11 mouse cellular contexts compared by ENCODE assay signal in genomic region chr17:34588767-34589166, GRCm38 (mm10). TPM values are rescaled to one million over a fixed set of nuclear protein-coding genes. Genes with fewer than 3 reads are reported as not detected.
DNase-seq lines count a peak whose midpoint lies in the region; ATAC-seq and TF ChIP-seq lines count a peak whose summit lies in the region.
"Had no signal": no experiment of that assay in that cellular context is flagged by ENCODE, and none has a peak within 500 bp of the region (broad histone marks: within the 10 kb centered on the region; RNA-seq: fewer than 3 reads in every experiment).

No protein-coding gene starts in this region.

- H3K27ac ChIP-seq in hindbrain, embryonic 15.5 days (replicated peaks): no peak overlapping the region
- H3K27ac ChIP-seq in hindbrain, embryonic 12.5 days: no peak overlapping the region
- H3K27ac ChIP-seq in thymus, adult 2 months (ENCODE audit: control insufficient read depth, insufficient read depth, low read length): peak overlapping the region; percentile 95
- no peak overlapping the region for H3K27ac ChIP-seq in intestine, postnatal 0 days (ENCODE audit: low read depth, low read length)

- peaks cover 61% of the 10 kb centered on the region for H3K4me1 ChIP-seq in hindbrain, embryonic 15.5 days (replicated peaks)
- H3K4me1 ChIP-seq in hindbrain, embryonic 12.5 days: peaks cover 58% of the 10 kb centered on the region
- H3K4me1 ChIP-seq in thymus, adult 2 months (replicated peaks; ENCODE audit: control insufficient read depth, insufficient read depth, low read length): peaks cover 33% of the 10 kb centered on the region
- H3K4me1 ChIP-seq in intestine, postnatal 0 days (replicated peaks; ENCODE audit: control insufficient read depth, insufficient read depth, low read length): peaks cover 8% of the 10 kb centered on the region; the same call in 1 of the 2 replicates

- TF ChIP-seq CTCF in thymus, adult 2 months (IDR thresholded peaks at IDR 0.05; ENCODE audit: borderline replicate concordance, control insufficient read depth, extremely low read depth, insufficient read depth, low read length, poor library complexity): no peak
- TF ChIP-seq CTCF in intestine, postnatal 0 days (IDR thresholded peaks at IDR 0.05; ENCODE audit: low read depth): no peak

- H3K9me3 ChIP-seq in hindbrain, embryonic 15.5 days: no peaks in the 10 kb centered on the region
- H3K9me3 ChIP-seq in hindbrain, embryonic 12.5 days (replicated peaks): no peaks in the 10 kb centered on the region
- no peaks in the 10 kb centered on the region for H3K9me3 ChIP-seq in intestine, postnatal 0 days (ENCODE audit: control insufficient read depth)
- H3K9me3 ChIP-seq: embryonic facial prominence, embryonic 13.5 days; midbrain, embryonic 12.5 days had no signal

- ATAC-seq in hindbrain, embryonic 15.5 days (ENCODE audit: low FRiP score, low read depth): no peak
- no peak for ATAC-seq in hindbrain, embryonic 12.5 days (ENCODE audit: low FRiP score)
- ATAC-seq in intestine, postnatal 0 days: no peak
- ATAC-seq: hindbrain, embryonic 16.5 days had no signal

- no peaks in the 10 kb centered on the region for H3K36me3 ChIP-seq in hindbrain, embryonic 15.5 days
- H3K36me3 ChIP-seq in hindbrain, embryonic 12.5 days: no peaks in the 10 kb centered on the region
- H3K36me3 ChIP-seq in thymus, adult 2 months (ENCODE audit: control insufficient read depth, insufficient read depth, low read length): no peaks in the 10 kb centered on the region
- no peaks in the 10 kb centered on the region for H3K36me3 ChIP-seq in intestine, postnatal 0 days (ENCODE audit: control insufficient read depth, insufficient read depth)
- H3K36me3 ChIP-seq: embryonic facial prominence, embryonic 13.5 days; midbrain, embryonic 12.5 days had no signal

- no peak for TF ChIP-seq POLR2A in thymus, adult 2 months (IDR thresholded peaks at IDR 0.05; ENCODE audit: control insufficient read depth, extremely low read depth, insufficient read depth, low read length, poor library complexity)

- peak overlapping the region; percentile 14; the same call in 1 of the 2 replicates for H3K9ac ChIP-seq in hindbrain, embryonic 15.5 days
- no peak overlapping the region for H3K9ac ChIP-seq in hindbrain, embryonic 12.5 days
- H3K9ac ChIP-seq in intestine, postnatal 0 days (ENCODE audit: low read depth, low read length): no peak overlapping the region

- H3K4me2 ChIP-seq in hindbrain, embryonic 15.5 days: no peak overlapping the region
- no peak overlapping the region for H3K4me2 ChIP-seq in hindbrain, embryonic 12.5 days (replicated peaks)
- peak overlapping the region; percentile 99 for H3K4me2 ChIP-seq in intestine, postnatal 0 days (replicated peaks; ENCODE audit: low read depth)

- no peak for DNase-seq in thymus, adult 2 months
- no peak for DNase-seq in thymus, adult 18-20 months
- DNase-seq in thymus, postnatal 25 days: peak; percentile 39
- DNase-seq in layer of hippocampus, postnatal 14 days (ENCODE audit: low spot score in 2 of 2): no peak
- DNase-seq: right cerebral cortex, postnatal 4 days had no signal

- peak overlapping the region; percentile 65; the same call in 1 of the 2 replicates for H3K4me3 ChIP-seq in hindbrain, embryonic 15.5 days
- H3K4me3 ChIP-seq in hindbrain, embryonic 12.5 days: no peak overlapping the region
- H3K4me3 ChIP-seq in thymus, adult 2 months (ENCODE audit: control insufficient read depth, insufficient read depth, low read length): peak overlapping the region; percentile 23; the same call in 1 of the 2 replicates
- no peak overlapping the region for H3K4me3 ChIP-seq in intestine, postnatal 0 days (ENCODE audit: low read depth, low read length)

- 76% methylated on average over 3 of the region's 3 CpGs for WGBS in hindbrain, embryonic 15.5 days
- WGBS in hindbrain, embryonic 12.5 days: 74% methylated on average over 3 of the region's 3 CpGs
- WGBS in thymus, adult 2 months: 44% methylated on average over 3 of the region's 3 CpGs
- WGBS in intestine, postnatal 0 days: 77% methylated on average over 3 of the region's 3 CpGs

- no peaks in the 10 kb centered on the region for H3K27me3 ChIP-seq in hindbrain, embryonic 15.5 days
- H3K27me3 ChIP-seq in hindbrain, embryonic 12.5 days: no peaks in the 10 kb centered on the region
- no peaks in the 10 kb centered on the region for H3K27me3 ChIP-seq in thymus, adult 2 months (ENCODE audit: control insufficient read depth, insufficient read depth, low read length)
- H3K27me3 ChIP-seq in intestine, postnatal 0 days (replicated peaks; ENCODE audit: control insufficient read depth, insufficient read depth, low read length): no peaks in the 10 kb centered on the region
- H3K27me3 ChIP-seq: embryonic facial prominence, embryonic 13.5 days; midbrain, embryonic 12.5 days had no signal

RNA-seq across cellular contexts. Expression of gene Gpsm3, which starts 0.8 kb away (rescaled TPM):
- 4.1 TPM in 2 replicates for polyA plus RNA-seq in hindbrain, embryonic 15.5 days (2015; fragmentation: Nextera tagmentation; extraction: Ambion mirVana)
- 3.5 and 4.3 TPM in 2 replicates for polyA plus RNA-seq in hindbrain, embryonic 12.5 days (2016; fragmentation: Nextera tagmentation; extraction: Ambion mirVana)
- 208 and 222 TPM in 2 replicates for polyA plus RNA-seq in thymus, adult 2 months (2012; rRNA removed)
- 8.6 and 10.6 TPM in 2 replicates for polyA plus RNA-seq in intestine, postnatal 0 days (2015; fragmentation: Nextera tagmentation; extraction: Ambion mirVana)
- total RNA-seq in layer of hippocampus, postnatal 14 days (2021): 1 to 10 TPM; 3.1 to 3.5 TPM

RNA-seq across cellular contexts. Expression of gene Pbx2, which starts 2.3 kb away (rescaled TPM):
- 8.9 TPM in 2 replicates for polyA plus RNA-seq in hindbrain, embryonic 15.5 days (2015; fragmentation: Nextera tagmentation; extraction: Ambion mirVana)
- 17.9 and 18.7 TPM in 2 replicates for polyA plus RNA-seq in hindbrain, embryonic 12.5 days (2016; fragmentation: Nextera tagmentation; extraction: Ambion mirVana)
- 144 and 146 TPM in 2 replicates for polyA plus RNA-seq in thymus, adult 2 months (2012; rRNA removed)
- 6.1 and 6.5 TPM in 2 replicates for polyA plus RNA-seq in intestine, postnatal 0 days (2015; fragmentation: Nextera tagmentation; extraction: Ambion mirVana)
- total RNA-seq in layer of hippocampus, postnatal 14 days (2021): 10 to 100 TPM; 43.5 to 52.7 TPM

RNA-seq across cellular contexts. Expression of gene Ager, which starts 8.9 kb away (rescaled TPM):
- polyA plus RNA-seq in hindbrain, embryonic 15.5 days (2015; fragmentation: Nextera tagmentation; extraction: Ambion mirVana): 1.8 TPM in 2 replicates
- polyA plus RNA-seq in hindbrain, embryonic 12.5 days (2016; fragmentation: Nextera tagmentation; extraction: Ambion mirVana): 1.9 and 2.9 TPM in 2 replicates
- polyA plus RNA-seq in thymus, adult 2 months (2012; rRNA removed): 13.4 and 18.8 TPM in 2 replicates
- polyA plus RNA-seq in intestine, postnatal 0 days (2015; fragmentation: Nextera tagmentation; extraction: Ambion mirVana): 1.3 and 1.5 TPM in 2 replicates
- total RNA-seq in layer of hippocampus, postnatal 14 days (2021): 1 to 10 TPM; 1.2 to 1.5 TPM

RNA-seq across cellular contexts. Expression of gene Rnf5, which starts 14.7 kb away (rescaled TPM):
- polyA plus RNA-seq in hindbrain, embryonic 15.5 days (2015; fragmentation: Nextera tagmentation; extraction: Ambion mirVana): 270 and 283 TPM in 2 replicates
- polyA plus RNA-seq in hindbrain, embryonic 12.5 days (2016; fragmentation: Nextera tagmentation; extraction: Ambion mirVana): 214 and 228 TPM in 2 replicates
- 140 and 175 TPM in 2 replicates for polyA plus RNA-seq in thymus, adult 2 months (2012; rRNA removed)
- 123 and 135 TPM in 2 replicates for polyA plus RNA-seq in intestine, postnatal 0 days (2015; fragmentation: Nextera tagmentation; extraction: Ambion mirVana)
- total RNA-seq in layer of hippocampus, postnatal 14 days (2021): 10 to 100 TPM; 85.7 to 92.9 TPM

RNA-seq across cellular contexts. Expression of gene Agpat1, which starts 15.3 kb away (rescaled TPM):
- polyA plus RNA-seq in hindbrain, embryonic 15.5 days (2015; fragmentation: Nextera tagmentation; extraction: Ambion mirVana): 123 and 142 TPM in 2 replicates
- polyA plus RNA-seq in hindbrain, embryonic 12.5 days (2016; fragmentation: Nextera tagmentation; extraction: Ambion mirVana): 76.9 and 79.0 TPM in 2 replicates
- polyA plus RNA-seq in thymus, adult 2 months (2012; rRNA removed): 316 and 350 TPM in 2 replicates
- 53.2 and 55.6 TPM in 2 replicates for polyA plus RNA-seq in intestine, postnatal 0 days (2015; fragmentation: Nextera tagmentation; extraction: Ambion mirVana)
- total RNA-seq in layer of hippocampus, postnatal 14 days (2021): 100 to 1,000 TPM; 156 to 167 TPM

Comparison
In these comparisons a context has a peak if more than half of its experiments do, and no peak if none do; other contexts are left out.
1. H3K4me3 ChIP-seq: peak in hindbrain, embryonic 15.5 days (single experiment) and thymus, adult 2 months (single experiment); none in hindbrain, embryonic 12.5 days (single experiment) and intestine, postnatal 0 days (single experiment).
2. RNA of gene Gpsm3, which starts 0.8 kb away (polyA plus RNA-seq): 208 to 222 TPM in thymus, adult 2 months; 8.6 to 10.6 TPM in intestine, postnatal 0 days, 4.1 TPM in hindbrain, embryonic 15.5 days and 3.5 to 4.3 TPM in hindbrain, embryonic 12.5 days; every median in the first group is over 10 times any median in the second.